Mouse (Mus musculus) embryonic fibroblast, embryonic 13.5 days (primary cell): ENCODE results near the gene Mms19.
"Not testable (repeated sequence)": the region's sequence is repeated elsewhere in the genome, so short reads cannot be mapped to it uniquely, and the experiment has no call there.

ENCODE experiments used
- CTCF ChIP-seq: IDR thresholded peaks from 2 replicates; pipeline ENCODE4 v1.5.1; 2011; ENCODE audit warnings: mild to moderate bottlenecking, control low read depth, low read length, moderate library complexity, borderline replicate concordance; ENCODE audit not compliant: insufficient read depth
- POLR2A ChIP-seq: IDR thresholded peaks from 2 replicates; pipeline ENCODE4 v1.6.1; 2011; ENCODE audit warnings: low read depth, mild to moderate bottlenecking, control low read depth, low read length, moderate library complexity

DNA sequence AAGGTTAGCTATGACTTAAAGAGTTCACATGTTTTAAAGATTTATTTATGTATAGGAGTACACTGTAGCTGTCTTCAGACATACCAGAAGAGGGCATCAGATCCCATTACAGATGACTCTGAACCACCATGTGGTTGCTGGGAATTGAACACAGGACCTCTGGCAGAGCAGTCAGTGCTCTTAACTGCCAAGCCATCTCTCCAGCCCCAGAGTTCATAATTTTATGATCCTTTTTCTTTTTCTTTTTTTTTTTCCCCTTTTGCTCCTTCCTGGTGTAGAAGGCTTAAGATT lies 66.4 kb downstream of the Mms19 start:
- TF ChIP-seq CTCF, POLR2A: not testable (repeated sequence)
